Mouse (Mus musculus): Measurements from ENCODE around the gene Xpr1. TPM values are rescaled to one million over a fixed set of nuclear protein-coding genes. Genes with fewer than 3 reads are reported as not detected.
A peak's percentile ranks its signal among the peaks of the same experiment; 100 is the strongest.
"Not testable (repeated sequence)": the region's sequence is repeated elsewhere in the genome, so short reads cannot be mapped to it uniquely, and the experiment has no call there.

Gene Xpr1
- total RNA-seq, 2 experiments from 2014 or later = 28.8 to 33.5 TPM

- no peak for DNase-seq
Observed at GRCm38 (mm10) chr1:155322183-155322582, 95.0 kb downstream of the Xpr1 start.

DNA sequence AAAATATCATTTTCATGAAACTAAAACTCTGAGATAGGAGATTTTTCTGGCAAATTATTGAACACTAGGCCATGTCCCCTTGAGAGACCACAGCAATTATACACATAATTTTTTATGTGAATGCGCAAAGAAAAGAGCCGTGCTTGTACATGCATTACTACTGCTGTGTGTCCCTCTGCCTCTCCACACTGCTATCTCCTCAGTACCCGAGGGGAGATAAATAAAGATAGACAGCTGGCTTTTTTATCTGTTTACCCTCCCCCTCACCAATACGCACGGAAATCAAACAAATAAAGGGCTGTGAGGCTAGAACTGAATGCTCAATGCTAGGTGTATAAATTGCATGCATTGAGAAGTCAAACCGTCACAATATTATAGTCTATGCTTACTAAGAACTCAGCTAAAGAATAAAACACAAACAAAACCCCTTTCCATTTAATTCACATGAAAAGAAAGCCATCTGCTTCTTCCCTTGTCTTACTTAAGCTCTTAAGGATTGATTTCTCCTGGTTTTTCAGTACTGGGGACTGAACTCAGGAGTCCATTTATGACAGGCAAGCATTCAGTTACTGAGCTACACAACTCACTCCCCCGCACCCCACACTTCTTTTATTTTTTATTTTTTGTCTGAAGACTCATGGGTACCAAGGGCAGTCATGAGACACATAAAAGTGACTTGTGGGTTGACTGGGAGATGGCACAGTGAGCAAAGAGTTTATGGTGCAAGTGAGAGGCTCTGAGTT is 97.0 kb downstream of the Xpr1 start:
- DNase-seq = no peak

- DNase-seq = no peak
Observed at GRCm38 (mm10) chr1:155319513-155319912, 97.7 kb downstream of the Xpr1 start.

DNA sequence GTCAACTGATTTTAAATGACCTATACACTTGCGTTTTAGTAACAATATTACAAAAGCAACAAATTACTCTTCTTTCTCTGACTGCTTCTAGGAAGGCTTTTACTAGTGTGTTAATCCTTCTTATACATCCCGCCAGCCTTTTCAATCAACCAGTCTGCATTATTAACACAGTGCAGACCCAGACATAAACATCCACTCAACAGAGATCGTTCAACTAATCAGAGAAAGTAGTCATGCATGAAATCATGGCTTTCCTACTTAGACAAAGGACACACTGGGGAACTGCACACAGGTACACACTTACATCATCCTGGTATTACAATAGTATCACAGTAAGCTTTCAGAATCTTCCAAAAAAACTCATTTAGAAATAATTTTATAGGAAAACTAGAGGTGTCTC is 105.5 kb downstream of the Xpr1 start:
- no peak for DNase-seq

GRCm38 (mm10) chr1:155306879-155307278 is 110.3 kb downstream of the Xpr1 start:
- DNase-seq = no peak

- DNase-seq = no peak
Observed at GRCm38 (mm10) chr1:155303402-155303801, 113.8 kb downstream of the Xpr1 start.

GRCm38 (mm10) chr1:155297615-155298014 is 119.6 kb downstream of the Xpr1 start:
- no peak for DNase-seq

GRCm38 (mm10) chr1:155297203-155297602 is 120.0 kb downstream of the Xpr1 start:
- DNase-seq = no peak

DNA sequence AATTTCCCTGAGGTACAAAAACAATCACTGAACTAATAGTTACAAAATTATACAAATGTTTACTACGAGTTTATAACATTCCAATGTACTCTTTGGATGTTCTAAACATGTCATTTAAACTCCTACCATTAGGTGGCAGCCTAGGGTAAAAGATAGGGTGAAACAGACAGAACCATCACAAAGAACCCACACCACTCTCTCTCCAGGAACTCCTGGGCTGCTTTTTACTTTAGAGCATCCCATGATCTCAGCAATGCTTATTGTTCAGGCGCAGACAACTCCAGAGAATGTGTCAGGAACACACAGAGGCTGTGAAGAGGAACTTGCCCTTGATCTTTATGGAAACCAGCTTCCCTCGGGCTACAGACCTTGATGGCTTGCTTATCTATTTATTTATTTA is 123.8 kb downstream of the Xpr1 start:
- DNase-seq = peak; percentile 46 to 88

DNA sequence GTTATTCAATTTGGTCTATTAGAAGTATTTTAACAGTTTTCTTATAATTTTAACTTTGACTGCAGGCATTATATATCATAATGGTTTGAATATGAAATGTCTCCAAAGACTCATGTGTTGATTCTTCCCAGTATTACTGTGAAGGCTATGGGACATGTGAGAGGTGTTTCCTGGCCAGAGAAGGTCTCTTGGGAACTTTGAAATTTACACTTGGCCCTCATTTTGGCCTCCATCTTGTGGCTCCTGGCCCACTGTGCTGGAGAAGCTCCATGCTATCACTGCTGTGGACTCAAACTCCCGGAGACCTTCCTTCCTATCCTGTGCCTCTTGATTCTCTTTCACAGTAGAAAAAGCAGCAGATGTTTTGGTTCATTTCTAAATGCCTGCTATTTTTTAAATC is 127.8 kb downstream of the Xpr1 start:
- DNase-seq = no peak

DNA sequence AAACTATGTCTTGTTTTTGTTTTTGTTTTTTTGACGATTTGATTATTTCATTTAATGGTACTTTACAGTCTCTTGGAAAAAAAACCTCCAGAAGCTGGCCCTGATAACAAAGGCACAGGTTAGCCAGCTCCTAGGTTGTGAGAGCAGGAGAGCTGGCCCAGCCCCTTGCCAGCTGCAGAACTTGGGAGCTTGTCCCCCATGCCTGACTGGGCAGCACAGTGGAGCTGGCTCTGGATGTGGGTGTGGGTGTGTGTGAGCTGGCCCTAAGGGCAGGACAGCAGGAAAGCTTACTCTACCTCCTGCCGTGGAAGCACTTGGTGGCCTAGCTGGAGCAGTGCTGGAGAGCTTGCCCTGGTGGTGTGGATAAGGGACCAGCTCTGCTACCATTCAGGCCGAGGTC is 129.2 kb downstream of the Xpr1 start:
- DNase-seq = no peak

DNA sequence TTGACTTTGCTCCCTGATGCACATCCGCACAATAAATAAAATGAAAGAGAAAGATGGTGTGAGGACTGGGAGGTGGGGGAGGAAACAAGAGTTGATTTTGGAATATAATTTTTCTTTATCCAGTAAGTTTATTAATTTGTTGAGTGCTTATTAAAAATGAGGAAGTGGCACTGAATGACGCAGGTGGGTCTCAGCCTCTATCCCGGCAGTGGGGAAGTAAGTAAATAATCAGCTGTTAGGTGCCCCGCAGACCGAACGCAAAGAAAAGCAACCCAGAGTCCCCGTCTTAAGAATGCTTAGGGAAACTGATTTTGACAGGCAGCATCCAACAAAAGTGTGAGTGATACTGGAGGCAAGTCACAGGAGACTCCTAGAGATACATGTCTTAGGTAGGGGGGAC is 133.4 kb downstream of the Xpr1 start:
- DNase-seq = no peak

DNA sequence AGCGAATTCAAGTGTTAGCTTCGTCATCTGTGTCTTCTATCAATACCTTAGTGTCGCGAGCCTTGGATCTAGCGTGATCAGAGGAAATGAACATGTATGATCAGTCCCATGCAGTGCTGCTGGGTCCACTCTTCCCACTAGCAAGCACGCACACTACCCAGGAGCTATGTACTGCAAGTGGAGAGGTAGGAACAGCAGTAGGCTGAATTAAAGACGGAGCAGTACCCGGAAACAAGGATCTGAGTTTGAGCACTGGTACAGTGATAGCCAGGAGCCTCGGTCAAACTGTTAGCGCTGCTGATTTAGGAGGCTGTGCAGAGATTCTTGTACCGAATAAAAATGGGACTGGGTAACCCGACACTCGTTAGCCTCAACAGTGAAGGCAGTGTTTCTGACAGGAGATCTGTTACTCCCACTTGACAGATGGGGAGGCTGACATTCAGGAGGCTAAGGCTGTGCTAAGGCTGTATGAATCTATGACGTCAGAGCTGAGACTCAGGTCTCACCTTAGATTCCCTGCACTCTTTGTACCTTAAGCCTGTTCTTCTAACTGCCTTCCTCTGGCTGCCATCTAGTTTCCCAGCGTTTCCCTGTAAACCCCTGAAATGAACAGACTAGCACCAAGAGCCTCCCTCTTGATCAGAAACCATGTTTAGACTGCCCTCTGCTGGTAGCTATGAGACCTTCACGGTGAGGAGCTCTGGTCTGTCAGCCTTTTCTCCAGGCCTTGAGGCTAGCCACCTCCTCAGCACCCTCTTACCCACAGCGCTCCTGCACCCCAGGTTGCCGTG is 136.0 kb downstream of the Xpr1 start:
- peak; percentile 71 to 83 for DNase-seq

DNA sequence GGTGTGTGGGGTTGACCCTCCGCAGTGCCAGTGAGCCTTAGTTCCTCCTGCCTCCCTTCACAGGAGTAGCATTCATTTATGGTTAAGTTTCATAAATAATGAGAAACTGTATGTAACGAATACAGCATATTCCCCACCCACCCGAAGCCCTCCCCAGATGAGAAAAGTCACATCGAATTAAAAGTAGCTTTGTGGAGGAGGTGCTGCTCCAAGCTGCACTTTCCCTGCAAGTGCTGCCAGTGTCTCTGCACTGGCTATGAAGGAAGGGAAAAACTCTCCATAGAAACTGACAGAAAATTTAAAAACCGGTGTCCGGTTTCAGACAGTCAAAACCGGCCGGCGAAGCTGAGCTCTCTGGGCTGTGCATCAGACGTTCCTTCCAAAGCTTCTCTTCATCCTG is 136.9 kb downstream of the Xpr1 start:
- no peak for DNase-seq

- DNase-seq = no peak
Observed at GRCm38 (mm10) chr1:155276381-155277033, 140.7 kb downstream of the Xpr1 start.

- no peak for DNase-seq
Observed at GRCm38 (mm10) chr1:155275793-155276192, 141.4 kb downstream of the Xpr1 start.

GRCm38 (mm10) chr1:155274976-155275375 is 142.2 kb downstream of the Xpr1 start:
- peak; percentile 70 to 74 for DNase-seq

- DNase-seq = no peak
Observed at GRCm38 (mm10) chr1:155272953-155273352, 144.3 kb downstream of the Xpr1 start.

DNA sequence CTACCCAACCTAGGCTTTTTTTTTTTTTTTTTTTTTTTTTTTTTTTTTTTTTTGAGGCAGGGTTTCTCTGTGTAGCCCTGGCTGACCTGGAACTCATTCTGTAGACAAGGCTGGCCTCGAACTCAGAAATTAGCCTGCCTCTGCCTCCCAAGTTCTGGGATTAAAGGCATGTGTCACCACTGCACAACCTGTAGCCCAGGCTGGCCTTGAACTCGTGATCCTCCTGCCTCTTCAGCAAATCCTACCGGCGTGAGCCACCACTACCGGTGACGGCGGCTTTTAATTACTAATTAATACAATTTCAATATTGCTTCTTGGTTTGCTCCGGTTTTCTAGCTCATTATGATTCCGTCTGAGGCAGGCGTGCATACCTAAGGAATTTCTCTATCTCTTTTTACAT is 154.7 kb downstream of the Xpr1 start:
- DNase-seq = not testable (repeated sequence)

DNA sequence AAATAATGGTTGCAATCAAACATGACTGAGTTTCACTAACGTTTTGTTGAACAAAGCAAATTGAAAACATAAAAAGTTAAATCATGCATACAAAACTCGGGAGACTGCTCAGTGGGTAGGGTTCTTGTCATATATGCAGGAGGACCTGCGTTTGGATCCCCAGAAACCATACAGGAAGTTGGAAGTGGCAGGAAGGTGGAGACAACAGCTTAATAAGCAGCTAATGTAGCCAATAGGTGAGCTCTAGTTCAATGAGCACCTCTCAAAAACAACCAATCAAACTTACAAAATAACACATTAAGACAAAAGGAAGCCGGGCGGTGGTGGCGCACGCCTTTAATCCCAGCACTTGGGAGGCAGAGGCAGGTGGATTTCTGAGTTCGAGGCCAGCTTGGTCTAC is 162.9 kb downstream of the Xpr1 start:
- DNase-seq = no peak

DNA sequence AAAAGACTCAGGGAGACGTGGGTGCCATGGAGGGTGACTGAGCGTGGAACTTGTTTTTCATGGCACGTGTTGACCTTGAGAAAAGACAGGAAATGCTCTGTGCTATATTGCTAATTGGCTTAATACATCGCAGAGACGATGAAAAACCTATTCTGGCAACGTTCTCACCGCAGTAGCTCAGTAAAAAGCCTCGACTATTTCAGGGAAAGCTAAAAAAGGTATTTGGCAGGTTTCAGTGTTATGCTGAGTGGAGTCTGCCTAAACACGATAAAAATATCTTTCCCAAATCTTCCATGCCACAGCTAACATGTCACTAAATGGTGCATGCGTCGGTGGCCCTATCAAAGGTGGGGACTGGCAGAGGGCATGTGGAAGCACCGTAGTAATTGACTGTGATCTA is 164.1 kb downstream of the Xpr1 start:
- DNase-seq = no peak

DNA sequence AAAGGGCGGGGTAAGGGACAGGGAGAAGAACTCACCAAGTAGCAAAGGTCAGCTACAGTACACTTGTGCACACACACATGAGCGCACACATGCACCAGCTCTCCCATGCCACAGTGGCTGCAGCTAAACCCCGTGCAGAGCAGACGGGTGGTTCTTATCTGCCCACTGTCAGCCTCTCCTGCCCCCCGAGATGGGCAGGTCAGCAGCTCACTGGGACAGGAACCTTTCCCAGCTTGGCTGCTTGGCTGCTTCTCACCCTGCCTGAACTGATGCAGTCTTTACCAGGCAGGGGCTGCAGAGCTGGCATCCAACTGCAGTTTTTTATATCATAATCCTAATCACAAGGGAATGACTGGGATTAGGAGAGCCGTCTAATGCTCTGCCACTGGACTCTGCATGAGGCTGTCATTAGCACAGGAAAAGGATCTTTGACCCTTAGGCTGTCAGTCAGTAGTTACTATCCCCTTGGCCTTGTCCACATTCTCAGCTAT is 164.5 kb downstream of the Xpr1 start:
- no peak for DNase-seq

DNA sequence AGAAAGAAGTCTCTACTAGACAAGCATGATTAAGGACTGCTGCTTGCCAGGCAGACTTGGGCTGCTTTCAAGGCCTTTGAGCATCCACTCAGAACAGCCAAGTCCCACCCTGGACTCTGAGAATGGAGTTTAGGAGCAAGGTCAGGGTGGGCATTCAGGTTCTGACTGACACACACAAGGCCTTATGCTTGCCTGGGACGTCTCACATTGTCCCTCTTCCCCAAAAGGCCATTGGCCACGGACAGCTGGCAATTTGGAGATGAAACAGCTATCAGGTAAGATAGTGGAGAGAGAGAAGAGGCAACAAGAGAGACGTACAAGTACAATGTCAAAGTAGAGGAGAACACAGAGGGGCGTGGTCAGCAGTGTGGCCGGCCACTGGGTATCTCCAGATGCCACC is 165.6 kb downstream of the Xpr1 start:
- no peak for DNase-seq

Data from heart, adult 18-20 months (tissue).